Mouse (Mus musculus) hindlimb bud, embryonic 11.5 days (tissue): Measurements from ENCODE around the gene Fam84b.
A peak's percentile ranks its signal among the peaks of the same experiment; 100 is the strongest.
"Not testable (repeated sequence)": the region's sequence is repeated elsewhere in the genome, so short reads cannot be mapped to it uniquely, and the experiment has no call there.

Source experiments
- DNase-seq: peaks from one replicate; pipeline ENCODE4 v3.0.0-alpha.2; 2012; ENCODE audit warnings: low read depth, low spot score; ENCODE audit errors: extremely low spot score

Fam84b gene

DNA sequence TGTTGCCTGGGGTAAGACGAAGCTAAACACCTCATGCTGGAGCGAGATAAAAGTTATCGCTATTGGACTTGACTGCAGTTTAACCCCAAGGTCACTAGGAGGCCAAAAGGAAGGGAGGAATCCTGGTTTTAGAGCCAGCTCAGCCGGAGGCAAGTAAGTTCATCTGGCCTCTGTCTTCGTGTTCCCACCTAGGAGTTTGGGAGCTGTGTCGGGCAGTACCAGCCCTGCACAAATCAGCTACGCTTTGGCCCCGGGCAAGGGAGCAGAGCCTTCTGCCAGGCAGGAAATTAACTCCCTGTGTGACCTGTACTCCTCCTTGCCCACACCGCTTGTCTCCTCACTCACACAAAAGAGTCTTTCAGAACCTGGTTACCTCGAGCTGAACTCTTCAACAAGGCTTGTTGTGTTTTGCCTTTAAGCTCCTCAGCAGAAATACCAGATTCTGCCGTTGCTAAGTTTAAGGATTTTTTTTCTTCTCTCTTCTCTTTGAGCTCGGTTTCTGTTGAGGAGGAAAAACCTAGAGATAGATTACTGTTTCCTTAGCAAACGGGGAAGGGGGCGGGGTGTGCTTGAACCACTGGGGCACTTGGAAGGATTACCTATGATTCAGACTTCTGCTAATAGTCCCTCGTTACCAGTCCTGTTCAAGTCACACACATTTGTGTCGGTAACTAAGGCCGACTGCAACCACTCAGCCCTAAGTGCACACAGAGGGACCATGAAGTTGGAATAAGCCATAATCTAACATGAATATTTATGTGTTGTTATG is at the start of gene Fam84b:
Gene Fam84b, minus strand, starts transcription at position 548 of the 769 bp plus-strand sequence.
- DNase-seq = no peak

DNA sequence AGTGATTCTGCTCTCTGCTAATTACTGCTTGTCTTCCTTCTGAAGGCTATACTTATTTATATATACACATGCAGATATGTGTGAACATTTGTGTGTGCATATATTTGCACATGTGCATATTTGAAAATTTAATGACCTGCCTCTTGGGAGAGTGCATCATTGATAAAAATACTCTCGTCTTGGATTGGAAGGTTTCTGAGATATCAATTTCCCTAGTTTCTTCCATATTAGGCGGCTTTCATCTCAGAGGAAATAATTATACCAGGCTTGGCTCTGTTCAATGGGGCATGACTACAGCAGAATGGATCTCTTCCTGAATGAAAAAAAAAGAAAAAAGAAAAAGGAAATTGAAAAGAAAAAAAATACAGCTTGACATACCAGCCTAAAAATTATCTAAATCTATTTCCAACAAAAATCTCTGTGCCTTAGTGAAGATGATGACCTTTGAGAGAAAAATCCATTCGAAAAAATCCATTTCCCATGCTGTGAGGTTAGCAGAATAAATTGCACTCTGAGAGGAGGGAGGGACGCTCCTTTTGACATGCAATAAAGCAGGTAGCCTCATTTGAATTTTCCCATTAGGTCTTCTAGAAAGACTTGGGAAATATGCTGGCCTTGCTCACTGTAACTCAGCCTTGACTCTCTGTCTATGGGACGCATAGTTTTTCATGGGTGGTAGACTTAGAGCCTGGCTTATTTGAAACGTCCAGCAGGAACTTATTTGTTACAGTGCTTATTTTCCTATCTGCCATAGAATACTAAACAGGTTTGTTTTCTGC is 44.8 kb upstream of the Fam84b start:
- no peak for DNase-seq

DNA sequence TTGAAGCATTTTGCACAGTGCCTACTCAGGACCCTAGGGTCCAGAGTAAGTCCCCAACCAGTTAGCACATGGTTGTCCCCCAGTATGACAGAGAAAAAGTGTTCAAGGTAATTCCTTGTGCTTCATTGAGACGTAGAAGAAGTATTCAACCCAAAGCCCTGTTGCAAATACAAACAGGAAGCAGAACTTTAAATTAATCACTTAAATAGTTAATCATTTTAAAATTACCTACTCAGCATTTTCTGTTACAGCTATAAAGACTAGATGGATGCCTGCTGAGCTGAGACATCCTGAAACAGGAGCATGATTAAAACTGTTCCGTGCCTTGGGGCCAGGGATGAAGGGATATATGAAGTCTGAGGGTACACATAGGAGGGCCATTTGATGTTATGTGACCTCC is 42.5 kb upstream of the Fam84b start:
- DNase-seq = no peak

DNA sequence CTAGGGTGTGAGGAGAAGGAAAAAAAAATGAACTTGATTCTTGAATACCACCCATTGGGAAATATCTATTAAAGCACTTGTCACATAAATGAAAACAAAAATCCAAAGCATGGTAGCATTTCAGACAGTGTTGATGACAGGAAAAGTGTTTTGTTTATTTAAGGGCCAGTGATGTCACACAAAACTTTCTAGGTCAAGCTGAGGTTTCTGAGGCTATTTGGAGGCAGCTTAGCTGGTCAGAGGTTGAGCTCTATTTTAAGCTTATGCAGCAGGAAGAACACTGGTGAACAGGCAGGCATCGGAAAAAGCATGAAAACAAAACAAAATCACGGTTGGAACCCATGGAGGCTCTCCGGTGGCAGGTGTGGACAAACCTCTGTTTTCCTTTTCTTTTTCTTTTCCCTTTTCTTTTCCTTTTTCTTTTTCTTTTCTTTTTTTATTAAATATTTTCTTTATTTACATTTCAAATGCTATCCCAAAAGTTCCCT is 39.4 kb upstream of the Fam84b start:
- no peak for DNase-seq

DNA sequence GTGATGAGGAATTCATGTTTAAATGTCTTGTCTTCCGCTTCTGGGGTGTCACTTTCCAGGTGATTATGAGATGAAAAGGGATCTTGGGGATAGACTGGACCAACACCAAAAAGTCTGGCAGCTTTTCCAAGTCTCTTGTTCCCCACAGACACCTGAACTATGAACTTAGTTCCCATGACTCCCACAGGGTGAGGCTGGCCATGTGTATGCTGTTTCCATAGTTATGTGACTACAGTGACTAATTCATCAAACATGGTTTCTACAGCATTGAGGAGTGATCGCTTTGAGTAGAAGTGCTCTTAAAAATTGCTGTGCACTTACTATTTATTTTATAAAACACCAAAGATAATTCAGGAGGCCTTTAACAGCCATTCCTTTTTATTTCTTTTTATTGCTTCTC is 35.1 kb upstream of the Fam84b start:
- DNase-seq = no peak

DNA sequence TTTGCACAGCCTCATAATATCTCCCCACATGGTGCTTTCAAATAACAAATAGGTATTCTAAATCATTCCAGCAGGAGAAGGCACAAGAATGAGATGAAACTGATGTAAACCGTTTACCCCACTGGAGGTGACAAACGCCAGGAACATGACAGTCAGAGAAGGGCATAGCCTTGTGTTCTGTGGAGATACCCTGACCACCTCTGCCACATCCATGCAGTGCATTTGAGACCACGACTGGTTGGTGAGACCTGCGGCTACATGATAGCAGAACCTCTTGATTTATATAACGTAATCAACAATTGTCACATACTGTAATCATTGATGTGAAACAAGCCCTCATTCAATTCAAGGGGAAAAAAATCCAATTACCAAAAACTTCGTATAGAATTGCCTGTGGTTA is 22.1 kb upstream of the Fam84b start:
- no peak for DNase-seq

DNA sequence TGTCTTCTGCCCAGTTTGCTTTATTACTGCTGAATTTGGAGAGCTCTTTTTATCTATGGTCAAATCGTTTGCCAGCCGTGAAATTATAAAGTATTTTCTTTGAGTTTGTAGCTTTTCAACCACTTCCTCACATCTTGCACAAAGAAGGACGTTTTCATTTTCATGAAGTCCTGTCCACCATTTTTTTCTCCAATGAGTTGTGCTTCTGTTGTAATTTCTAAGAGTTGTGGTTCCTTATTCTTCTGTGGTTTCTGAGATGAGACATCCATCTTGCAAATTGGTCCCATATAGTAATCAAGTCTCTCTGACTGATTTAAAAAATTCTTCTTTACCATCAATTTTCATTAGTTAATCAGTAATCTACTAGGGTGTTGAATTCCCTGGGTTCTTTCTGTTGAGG is 8.8 kb upstream of the Fam84b start:
- no peak for DNase-seq

DNA sequence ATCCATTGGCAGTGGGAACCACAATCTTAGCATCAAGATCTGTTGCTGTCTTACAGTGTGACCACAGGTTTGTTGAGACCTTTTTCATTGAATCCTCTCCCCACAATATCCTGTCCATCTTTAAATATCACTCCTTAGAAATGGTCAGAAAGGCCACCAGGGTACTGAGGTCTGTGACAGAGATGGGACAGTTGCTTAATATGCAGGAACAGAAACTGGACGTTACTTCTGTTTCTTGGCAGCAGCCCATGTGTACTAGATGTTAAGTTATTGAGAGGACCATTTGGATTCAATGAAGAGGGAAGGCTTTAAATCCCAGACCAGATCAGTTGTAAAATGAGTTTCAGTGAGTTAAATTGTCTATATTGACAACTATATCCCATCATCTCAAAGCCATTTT is 1.5 kb upstream of the Fam84b start:
- DNase-seq = no peak

DNA sequence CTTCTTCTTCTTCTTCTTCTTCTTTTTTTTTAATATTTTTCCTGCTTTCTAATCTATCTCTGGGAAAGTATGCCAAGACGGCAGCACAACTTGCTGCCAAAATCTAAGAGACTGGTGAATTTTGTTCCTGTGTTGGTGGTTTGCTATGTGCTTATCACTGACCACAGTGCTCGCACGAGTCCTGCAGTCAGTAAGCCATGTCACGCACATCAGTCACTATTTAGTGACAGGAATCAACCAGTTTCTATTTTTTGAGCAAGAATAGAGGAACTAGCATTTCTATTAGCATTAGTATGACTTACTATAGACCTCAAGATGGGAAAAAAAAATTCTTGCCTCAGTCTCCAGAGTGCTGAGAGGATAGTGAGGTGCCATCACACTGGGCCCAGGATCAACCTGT is 573 bp upstream of the Fam84b start:
- no peak for DNase-seq

DNA sequence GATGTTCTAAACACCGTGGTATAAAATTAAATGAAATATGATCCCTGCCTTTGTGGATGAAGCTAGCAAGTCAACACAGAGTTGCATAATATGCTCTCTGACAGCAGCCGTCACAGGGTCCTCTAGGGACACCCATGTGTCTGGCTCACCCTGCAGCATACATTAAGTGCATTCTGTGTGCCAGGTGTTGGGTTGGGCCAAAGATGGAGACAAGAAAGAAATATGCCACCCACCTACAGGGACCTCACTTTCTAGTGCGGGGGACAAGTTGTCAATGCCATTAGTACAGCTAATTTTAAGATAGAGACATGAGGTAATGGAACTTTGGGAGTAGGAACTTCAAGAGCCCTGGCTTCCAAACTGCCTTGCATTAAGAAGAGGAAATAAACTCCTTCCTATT is 4.9 kb downstream of the Fam84b start:
- DNase-seq = no peak

DNA sequence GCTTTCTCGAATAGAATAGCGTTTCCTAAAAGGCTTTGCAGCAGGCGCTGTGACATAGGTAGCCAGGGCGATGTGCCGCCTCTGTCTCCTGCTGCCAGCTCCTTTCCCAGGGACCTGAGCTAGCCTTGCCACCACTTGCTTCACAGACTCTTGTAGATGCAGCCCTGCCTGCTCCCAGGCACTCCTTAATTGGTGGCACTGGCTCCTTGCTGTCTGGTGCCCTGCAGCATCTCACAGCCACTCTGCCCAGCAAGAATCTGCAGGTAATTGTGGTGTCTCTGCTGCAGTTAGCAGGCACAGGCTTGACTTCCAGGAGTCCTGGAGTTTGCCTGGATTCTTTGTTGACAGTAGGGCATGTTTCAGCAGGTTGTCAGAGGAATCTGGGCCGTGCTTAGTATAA is 7.3 kb downstream of the Fam84b start:
- DNase-seq = no peak

DNA sequence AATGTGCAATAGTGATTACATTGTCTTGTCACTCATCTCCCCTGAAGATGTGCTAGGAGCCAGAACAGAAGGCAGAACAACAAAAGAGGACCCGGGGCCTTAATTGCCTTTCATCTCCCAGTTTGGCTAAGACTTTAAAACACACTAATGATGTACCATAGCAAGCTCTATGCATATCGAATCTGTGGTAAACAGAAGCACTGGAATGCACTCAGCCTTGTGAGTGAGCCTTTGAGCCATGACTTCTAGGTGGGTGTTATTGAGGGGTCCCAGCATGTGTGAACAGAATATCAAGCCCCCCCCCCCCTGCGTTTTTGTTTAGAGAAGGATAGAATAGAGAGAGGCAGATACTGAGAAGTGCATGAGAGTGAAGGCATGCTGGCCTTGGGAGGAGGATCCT is 7.7 kb downstream of the Fam84b start:
- DNase-seq = no peak

DNA sequence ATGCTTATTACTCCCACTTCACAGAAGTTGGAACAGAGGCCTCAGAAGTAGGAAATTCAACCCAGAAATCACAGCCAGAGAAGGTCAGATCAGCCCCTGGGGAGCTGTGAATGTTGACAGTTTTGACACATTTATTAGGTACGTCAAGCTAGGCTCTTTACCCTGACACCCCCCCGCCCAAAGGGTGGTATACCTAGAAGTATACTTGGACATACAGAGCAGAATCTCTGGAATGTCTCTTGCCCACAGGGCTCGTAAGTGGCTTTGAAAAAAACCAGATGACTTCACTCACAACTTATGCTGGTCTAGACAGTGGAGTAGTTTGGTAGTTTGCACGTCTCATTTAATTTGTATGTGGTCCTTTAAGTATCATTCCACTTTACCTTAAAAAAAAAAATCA is 11.8 kb downstream of the Fam84b start:
- peak; percentile 73 for DNase-seq

DNA sequence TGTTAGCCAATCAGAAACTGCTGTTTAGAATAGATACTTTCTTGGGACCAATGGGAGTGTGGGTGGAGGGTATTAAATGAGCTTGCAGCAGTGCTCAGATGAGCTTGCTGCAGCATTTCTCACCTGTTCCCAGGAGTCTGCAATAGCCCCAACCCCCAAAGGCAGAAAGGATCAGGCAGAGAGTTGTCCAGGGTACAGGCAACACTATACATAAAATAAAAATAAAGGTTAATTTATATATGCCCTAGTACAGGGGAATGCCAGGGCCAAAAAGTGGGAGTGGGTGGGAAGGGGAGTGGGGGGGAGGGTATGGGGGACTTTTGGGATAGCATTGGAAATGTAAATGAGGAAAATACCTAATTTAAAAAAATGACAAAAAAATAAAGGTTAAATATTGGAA is 12.3 kb downstream of the Fam84b start:
- DNase-seq = not testable (repeated sequence)

DNA sequence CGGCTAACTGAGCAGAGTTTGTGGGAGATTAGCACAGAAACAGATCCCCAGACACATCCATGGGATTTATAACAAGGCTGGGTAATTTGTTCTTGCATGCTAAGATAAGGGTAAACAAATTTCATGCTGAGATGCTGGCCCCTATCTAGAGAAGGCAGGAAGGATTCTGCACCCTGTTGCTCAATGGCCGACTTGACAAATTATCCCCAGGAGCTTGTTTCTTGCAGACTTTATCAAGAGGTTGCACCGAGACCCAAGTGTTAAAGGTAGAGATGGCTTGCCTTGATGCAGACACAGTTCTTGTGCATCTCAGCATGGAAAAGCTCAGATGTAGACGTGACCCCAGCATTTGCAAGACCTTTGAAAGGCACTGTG is 13.3 kb downstream of the Fam84b start:
- DNase-seq = no peak

DNA sequence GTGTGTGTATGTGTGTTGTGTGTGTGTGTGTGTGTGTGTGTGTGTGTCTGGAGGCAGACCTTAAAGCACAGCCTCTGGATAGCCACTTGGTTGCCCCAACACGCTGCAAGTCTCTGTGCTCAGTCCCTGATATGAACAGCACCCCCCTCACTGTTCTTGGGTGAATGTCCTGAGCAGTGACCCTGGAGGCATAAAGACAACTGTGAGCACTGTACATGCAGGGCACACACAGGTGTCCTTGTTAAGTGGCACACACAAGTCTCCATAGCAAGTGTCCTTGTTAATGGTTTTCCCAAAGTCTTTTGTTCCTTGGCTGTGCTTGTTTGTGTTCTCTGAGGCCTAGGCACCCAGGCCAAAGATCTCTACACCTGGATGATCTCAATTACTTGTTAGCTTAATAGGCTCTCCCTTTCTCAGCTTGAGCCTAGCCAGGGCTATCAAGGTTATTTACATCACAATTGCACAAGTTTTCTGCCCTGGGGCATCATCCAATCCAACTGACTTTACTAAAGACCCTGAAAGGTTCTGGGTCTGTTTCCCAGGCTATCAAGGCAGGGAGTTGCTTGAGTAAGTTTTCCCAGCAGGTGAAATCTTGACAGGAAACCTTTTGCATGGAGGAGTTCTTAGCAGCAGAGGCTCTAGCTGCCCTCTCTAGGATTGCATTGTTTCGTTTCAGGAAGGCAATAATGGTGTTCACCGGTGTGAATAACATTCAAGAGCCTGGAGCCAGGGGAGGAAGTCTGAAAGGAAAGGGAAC is 13.9 kb downstream of the Fam84b start:
- no peak for DNase-seq

DNA sequence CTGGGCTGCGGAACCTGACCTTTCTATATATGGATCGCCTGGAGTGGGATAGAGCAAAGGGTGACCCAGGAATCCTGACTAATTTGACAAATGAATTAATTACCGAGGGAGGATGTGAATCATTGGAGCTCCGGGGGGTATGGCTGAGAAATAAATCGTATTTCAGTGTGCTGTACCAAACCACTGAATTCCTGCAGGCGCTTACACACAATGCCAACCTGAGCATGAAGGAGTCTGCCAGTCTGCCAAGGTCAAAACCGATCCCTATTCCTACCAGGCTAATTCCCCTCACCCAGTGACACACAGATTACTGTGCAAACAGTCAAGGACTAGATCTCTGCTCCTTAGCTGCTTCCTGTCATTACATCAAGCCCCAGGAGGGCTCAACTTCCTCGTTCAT is 15.4 kb downstream of the Fam84b start:
- no peak for DNase-seq

DNA sequence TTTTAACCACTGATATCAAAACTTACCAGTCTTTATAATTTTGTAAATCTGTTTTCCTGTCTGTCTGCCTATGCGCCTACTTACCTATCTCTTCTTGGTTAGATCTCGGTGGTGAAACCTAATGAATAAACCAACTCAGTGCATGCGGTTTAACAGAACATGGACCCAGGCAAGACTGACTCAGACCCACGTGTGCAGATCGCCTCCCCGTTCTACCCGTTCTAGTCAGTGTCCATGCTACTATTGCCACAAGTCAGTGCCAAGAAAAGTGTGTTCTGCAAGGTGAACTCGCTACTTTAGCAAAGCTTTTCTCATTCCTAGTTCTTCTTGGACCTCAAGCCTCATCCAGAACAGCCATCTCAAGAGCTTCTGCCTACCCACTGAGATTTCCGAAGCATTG is 15.9 kb downstream of the Fam84b start:
- DNase-seq = no peak

DNA sequence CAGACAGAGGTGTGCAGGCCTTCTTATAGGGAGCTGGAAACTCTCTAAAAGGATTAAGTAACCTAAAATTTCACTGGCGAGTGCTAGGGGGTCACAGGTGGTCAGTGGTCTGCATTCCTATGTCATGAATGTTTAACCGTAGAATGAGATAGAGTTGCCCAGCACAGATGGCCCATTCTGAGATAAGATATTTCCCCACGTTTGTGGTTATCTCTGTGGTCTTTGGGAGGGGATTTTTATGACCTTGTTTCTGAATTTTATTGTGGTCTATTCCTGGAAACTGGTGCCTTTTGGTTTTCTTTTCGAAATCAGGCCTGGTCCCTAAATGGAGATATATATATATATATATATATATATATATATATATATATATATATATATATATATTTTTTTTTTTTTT is 17.3 kb downstream of the Fam84b start:
- DNase-seq = no peak

DNA sequence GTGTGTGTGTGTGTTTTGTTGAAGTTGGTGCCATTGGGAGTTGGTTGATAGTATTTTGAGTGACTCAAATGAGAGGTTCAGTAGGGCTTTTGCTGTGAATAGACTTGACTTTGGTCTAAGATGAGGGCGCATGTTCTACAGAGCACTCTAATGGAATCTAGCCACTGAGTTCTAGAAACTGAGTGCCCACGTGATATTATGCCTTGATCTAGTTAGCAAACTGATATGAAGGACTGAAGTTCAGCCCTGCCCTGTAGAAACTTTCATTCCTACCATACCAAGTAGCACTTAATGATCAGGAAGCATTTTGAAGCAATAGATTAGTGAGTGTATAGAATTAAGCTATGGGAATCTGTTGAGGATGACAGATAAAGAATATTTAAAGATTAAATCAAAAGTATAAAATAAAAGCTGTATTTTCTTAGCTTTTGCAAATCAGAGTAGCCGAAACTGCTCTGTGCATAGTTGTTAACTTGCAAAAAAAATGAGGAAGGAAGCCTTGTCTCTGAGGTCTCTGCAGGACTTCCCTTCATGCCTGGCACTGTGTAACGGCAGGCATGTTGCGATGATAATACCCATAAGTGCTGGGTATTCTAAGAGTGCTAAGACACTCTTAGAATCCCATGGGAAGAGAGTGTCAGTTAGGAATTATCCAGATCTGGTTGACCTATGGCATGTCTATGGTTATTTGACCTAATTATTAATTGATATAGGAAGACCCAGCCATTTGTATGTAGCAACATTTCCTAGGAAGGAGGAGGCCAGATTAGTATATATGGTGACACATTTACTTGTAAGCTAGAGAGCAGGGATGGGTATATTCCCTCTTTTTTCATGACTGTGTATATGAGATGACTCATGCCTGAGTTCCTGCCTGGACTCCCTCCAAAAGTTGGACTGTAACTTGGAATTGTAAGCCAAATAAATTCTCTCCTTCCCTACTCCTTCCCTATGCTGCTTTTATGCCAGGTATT is 18.7 kb downstream of the Fam84b start:
- DNase-seq = no peak
